Mouse (Mus musculus) granulocyte monocyte progenitor cell, adult 5-6 weeks (primary cell): ENCODE data around the gene Slc1a3. TPM values are rescaled to one million over a fixed set of nuclear protein-coding genes. Genes with fewer than 3 reads are reported as not detected.

Experiments
- ATAC-seq: replicated peaks from 2 replicates; pipeline ENCODE4 v1.8.0; 2016; ENCODE audit warnings: mild to moderate bottlenecking, moderate TSS enrichment, inconsistent platforms; ENCODE audit not compliant: poor library complexity, severe bottlenecking
- total RNA-seq, 2 experiments: library from RNA; stranded (forward) in 1 of 2; stranded (reverse) in 1 of 2; fragments of 200-712, 200-1000 nt in 1 of 2; fragments of >200 nt in 1 of 2; fragmentation: Nextera tagmentation in 1 of 2; gene quantifications; 2 replicates each; pipeline ENCODE4 v1.2.3; 2014 to 2017

Slc1a3 gene
- total RNA-seq, 2 experiments from 2014 or later = 1.5 TPM; not detected in 1

DNA sequence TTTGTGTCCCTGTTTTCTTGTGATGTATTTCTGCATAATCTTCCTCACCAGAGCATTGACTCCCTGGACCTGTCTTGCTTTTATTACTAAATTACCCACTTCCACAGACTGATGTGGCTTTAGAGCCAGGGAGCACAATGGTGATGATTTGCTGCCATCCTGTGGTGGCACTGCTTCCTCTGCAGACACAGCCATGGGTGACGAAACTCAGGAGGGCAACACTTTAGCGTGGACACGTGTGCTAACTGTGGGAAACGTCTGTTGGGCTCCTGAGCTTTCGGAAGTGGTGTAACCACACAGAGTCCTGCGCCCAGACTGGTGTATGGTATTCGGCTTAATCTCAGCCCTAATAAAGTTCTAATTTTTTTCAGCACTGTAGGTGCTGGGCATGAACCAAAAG, 85.2 kb downstream of the Slc1a3 start:
- ATAC-seq = peak; percentile 87

- no peak for ATAC-seq
Measured at GRCm38 (mm10) chr15:8623879-8624278, 86.7 kb downstream of the Slc1a3 start.

- ATAC-seq = no peak
Measured at GRCm38 (mm10) chr15:8619479-8620026, 91.0 kb downstream of the Slc1a3 start.

DNA sequence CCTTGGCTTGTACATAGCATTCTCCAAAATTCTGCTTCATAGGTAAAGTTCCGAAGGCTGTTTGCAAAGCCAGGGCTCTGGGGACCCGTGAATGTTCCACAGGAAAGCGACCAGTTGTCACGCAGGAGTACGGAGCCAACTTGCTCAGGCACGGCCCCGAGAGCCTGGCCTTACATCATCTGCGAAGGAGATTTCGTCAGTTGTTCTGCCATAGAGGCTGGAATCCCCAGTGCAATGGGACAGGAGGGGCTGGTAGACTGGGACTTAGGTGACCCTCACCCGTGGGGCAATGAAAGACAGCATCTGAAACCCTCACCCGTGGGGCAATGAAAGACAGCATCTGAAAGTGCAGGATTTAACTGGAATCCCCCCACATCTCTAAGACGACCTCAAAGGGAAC, 94.3 kb downstream of the Slc1a3 start:
- ATAC-seq = no peak

DNA sequence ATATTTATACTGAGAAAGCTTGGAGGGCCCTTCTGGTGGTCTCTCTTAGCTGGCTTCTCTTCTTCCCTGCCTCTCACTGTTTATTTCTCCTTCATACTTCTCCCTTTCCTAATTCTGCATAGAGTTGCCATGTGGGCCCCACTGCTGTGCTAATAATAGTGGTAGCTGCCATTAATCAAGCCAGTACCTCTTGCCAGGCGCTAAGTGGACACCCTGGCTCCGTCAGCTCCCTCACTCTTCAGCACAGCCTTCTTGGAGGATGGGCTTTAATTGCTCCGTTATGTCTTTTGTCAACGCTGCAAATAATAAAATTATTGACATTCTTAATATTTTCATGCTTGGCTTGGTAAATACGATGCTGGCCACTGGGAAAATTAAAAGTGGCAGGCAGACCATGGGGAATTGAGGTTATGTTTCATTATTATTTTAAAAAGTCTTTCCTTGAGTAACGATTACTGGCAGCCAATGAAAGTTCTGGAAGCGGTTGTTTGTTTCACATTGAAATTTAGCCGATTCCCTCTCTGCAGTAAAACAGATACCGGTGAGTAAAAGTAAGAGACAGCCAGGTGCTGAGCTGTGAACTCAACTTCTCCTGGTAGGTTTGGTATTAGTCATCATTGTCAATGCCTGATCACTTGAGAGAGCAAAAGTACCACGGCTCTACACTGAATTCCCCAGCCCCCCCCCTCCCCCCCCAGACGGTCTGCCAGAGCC, 94.9 kb downstream of the Slc1a3 start:
- ATAC-seq = no peak

GRCm38 (mm10) chr15:8614701-8615100, 95.9 kb downstream of the Slc1a3 start:
- no peak for ATAC-seq

DNA sequence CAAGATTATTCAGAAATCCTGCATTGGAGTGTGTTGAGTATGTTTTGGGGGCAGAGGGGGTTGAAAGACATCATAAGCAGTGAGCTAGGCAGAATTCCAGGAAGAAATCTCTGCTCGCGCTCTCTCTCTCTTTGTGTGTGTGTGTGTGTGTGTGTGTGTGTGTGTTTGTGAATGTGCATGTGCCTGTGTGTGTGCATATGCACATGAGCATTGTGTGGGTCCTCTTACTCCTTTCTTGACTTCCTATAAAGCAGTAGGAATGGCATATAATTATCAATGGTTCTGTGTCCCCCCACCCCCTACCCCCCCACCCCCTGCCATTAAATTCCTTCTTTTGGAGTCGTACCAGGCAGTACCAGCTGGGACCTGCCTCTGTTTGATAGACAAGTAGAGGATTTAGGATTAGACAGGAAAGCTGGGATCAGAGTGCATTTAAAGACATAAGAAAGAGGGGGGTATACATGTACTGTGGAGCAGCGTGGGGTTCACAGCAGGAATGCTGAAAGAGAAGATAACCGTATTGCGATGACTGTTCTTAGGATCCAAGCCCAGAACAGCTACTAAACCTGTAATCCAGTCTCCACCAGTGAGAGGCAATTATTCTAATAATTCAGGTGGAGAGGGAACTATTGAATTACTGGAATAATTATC, 104.9 kb downstream of the Slc1a3 start:
- ATAC-seq = no peak

- no peak for ATAC-seq
Measured at GRCm38 (mm10) chr15:8602362-8602761, 108.2 kb downstream of the Slc1a3 start.

- ATAC-seq = no peak
Measured at GRCm38 (mm10) chr15:8601312-8602146, 109.0 kb downstream of the Slc1a3 start.

- no peak for ATAC-seq
Measured at GRCm38 (mm10) chr15:8596375-8596900, 114.1 kb downstream of the Slc1a3 start.

DNA sequence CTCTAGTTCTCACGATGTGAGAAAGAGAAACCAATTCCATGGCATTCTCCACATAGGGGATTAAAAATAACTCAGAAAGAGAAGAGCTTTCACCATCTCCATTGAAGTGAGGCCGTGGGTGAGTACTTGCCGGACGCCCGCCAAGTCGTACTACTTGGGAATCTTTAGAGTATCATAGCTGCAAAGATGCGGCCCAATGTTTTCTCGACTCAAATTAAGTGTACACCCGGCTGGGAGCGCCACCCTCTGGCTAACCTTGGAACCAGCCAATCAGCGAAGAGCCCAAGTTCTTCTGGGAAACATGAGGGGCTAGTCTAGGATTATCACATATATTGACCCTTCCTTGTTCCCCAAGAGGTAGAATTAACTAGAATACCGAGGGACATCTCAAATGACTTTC, 115.3 kb downstream of the Slc1a3 start:
- ATAC-seq = no peak

GRCm38 (mm10) chr15:8589503-8590116, 121.0 kb downstream of the Slc1a3 start:
- peak; percentile 79 for ATAC-seq

DNA sequence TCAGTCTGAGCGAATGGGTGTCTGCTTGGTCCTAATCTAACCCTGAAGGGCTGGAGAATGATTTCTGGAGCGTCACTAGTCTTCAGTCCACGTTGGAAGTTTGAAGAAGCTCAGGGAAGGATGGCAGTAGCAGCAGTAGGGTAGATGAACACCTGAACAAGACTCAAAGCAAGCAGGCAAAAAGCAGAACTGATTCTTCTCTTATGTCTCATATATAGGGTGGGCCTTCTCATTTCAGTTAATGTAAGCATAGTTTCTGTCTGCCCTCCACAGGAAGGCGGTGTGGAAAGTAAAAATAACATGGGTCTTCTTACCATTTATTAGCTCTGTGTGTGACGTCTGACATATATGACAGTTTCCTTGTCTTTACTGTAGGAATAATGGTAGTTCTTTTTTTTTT, 122.5 kb downstream of the Slc1a3 start:
- peak; percentile 54 for ATAC-seq

- no peak for ATAC-seq
Measured at GRCm38 (mm10) chr15:8586822-8587281, 123.7 kb downstream of the Slc1a3 start.

Other genes starting within 250 kb of the Slc1a3 start
- gene Gm2310, start 190.8 kb downstream of the Slc1a3 start, total RNA-seq (2014; fragmentation: Nextera tagmentation) = not detected in 2 replicates
- not detected in 2 replicates for gene Gm2310, start 190.8 kb downstream of the Slc1a3 start, total RNA-seq (2017)